Mouse (Mus musculus) cortical plate, adult 2 months (tissue): Measurements from ENCODE around the gene Nudc.

Experiments used
- CTCF ChIP-seq: fragments of 200-500 bp; IDR thresholded peaks from 2 replicates; pipeline ENCODE4 v1.5.1; 2011; ENCODE audit warnings: mild to moderate bottlenecking, control low read depth, low read length; ENCODE audit not compliant: insufficient read depth; ENCODE audit errors: extremely low read depth
- POLR2A ChIP-seq: fragments of 200-500 bp; IDR thresholded peaks from 2 replicates; pipeline ENCODE4 v1.6.1; 2011; ENCODE audit warnings: mild to moderate bottlenecking, low read length, control low read depth; ENCODE audit not compliant: insufficient read depth; ENCODE audit errors: extremely low read depth

GRCm38 (mm10) chr4:133567251-133567650, 21.5 kb upstream of the Nudc start:
- TF ChIP-seq CTCF (no peak), POLR2A (no peak)
